Mouse (Mus musculus) heart, postnatal 0 days (tissue): Measurements from ENCODE around the gene Mrpl57. TPM values are rescaled to one million over a fixed set of nuclear protein-coding genes. Genes with fewer than 3 reads are reported as not detected.
"Not testable (repeated sequence)": the region's sequence is repeated elsewhere in the genome, so short reads cannot be mapped to it uniquely, and the experiment has no call there.

Source experiments
- ATAC-seq: fragments of 200-750 bp; cut with Nextera tagmentation; 2 replicates; pipeline ENCODE4 v1.8.0; 2017; ENCODE audit warnings: low read depth, moderate number of reproducible peaks, moderate library complexity; ENCODE audit not compliant: insufficient read depth
- DNase-seq: peaks from one replicate; pipeline ENCODE4 v3.0.0-alpha.2; 2016; ENCODE audit warnings: low spot score
- H3K27ac ChIP-seq: fragments of 300-500 bp; sonication (generic); 2 replicates; pipeline ENCODE4 v1.5.1; 2014; ENCODE audit warnings: low read depth, mild to moderate bottlenecking
- H3K27me3 ChIP-seq: fragments of 300-500 bp; sonication (generic); 2 replicates; pipeline ENCODE4 v1.6.1; 2014; ENCODE audit warnings: low read length, mixed read lengths; ENCODE audit not compliant: control insufficient read depth, insufficient read depth
- H3K36me3 ChIP-seq: fragments of 300-500 bp; sonication (generic); replicated peaks from 2 replicates; pipeline ENCODE4 v1.6.1; 2014; ENCODE audit warnings: low read length, mixed read lengths; ENCODE audit not compliant: control insufficient read depth, insufficient read depth
- H3K4me1 ChIP-seq: fragments of 300-500 bp; sonication (generic); 2 replicates; pipeline ENCODE4 v1.6.1; 2014; ENCODE audit warnings: antibody characterized with exemption; ENCODE audit not compliant: control insufficient read depth, insufficient read depth
- H3K4me2 ChIP-seq: fragments of 300-500 bp; sonication (generic); 2 replicates; pipeline ENCODE4 v1.6.1; 2014; ENCODE audit warnings: low read depth, mild to moderate bottlenecking, low read length, moderate library complexity
- H3K4me3 ChIP-seq: fragments of 300-500 bp; sonication (generic); 2 replicates; pipeline ENCODE4 v1.5.1; 2014; ENCODE audit warnings: low read depth, low read length
- H3K9ac ChIP-seq: fragments of 300-500 bp; sonication (generic); replicated peaks from 2 replicates; pipeline ENCODE4 v1.6.1; 2014; ENCODE audit warnings: low read depth, low read length, mixed read lengths
- H3K9me3 ChIP-seq: fragments of 300-500 bp; sonication (generic); replicated peaks from 2 replicates; pipeline ENCODE4 v1.6.1; 2016; ENCODE audit warnings: low read length; ENCODE audit not compliant: control insufficient read depth
- CTCF ChIP-seq: IDR thresholded peaks from 2 replicates; pipeline ENCODE4 v1.5.1; 2016; ENCODE audit warnings: antibody characterized with exemption, control low read depth, low read depth
- EP300 ChIP-seq: IDR thresholded peaks from 2 replicates; pipeline ENCODE4 v1.6.1; 2016; ENCODE audit warnings: antibody characterized with exemption, low read depth
- WGBS: fragments of 180-500 bp; shearing (Covaris S2); extraction: QIAGEN DNeasy Blood & Tissue Kit; methylation state at CpG from one replicate; pipeline ENCODE4 v1.1.7; 2014; 5-methylcytosine and 5-hydroxymethylcytosine counted together
- polyA plus RNA-seq: library from polyadenylated mRNA; unstranded; fragments of >200 nt; fragmentation: Nextera tagmentation; extraction: Ambion mirVana; gene quantifications from 2 replicates; pipeline ENCODE4 v1.2.1, GENCODE M21; 2015
- total RNA-seq: library from RNA; depleted of rRNA; stranded (reverse); fragments of >200 nt; gene quantifications from 2 replicates; pipeline ENCODE4 v1.2.3, GENCODE M21; 2014; ENCODE audit warnings: low replicate concordance

Mrpl57 gene
- total and polyA plus RNA-seq, 2 experiments from 2014 or later = 21.5 to 164 TPM

DNA sequence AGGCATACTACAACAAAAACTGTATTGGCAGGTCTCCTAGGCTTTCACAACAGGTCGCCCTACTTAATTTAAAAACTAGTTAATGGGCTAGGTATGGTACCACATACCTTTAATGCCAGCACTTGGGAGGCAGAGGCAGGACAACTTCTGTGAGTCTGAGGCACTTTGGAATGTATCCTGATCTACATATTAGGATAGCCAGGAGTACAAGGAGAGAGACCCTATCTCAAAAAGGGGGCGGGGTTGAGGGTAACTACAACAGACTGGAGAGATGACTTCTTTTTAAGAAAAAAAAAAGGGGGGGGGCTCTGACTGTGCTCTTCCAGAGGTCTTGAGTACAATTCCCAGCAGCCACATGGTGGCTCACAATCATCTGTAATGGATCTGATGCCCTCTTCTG is 22.6 kb downstream of the Mrpl57 start:
- H3K27me3 ChIP-seq = no peaks in the 10 kb centered on the region
- DNase-seq (no peak), ATAC-seq (no peak)
- no peak overlapping the region for H3K4me3 ChIP-seq
- no peaks in the 10 kb centered on the region for H3K4me1 ChIP-seq
- 94% methylated on average over 2 of the region's 2 CpGs for WGBS
- H3K36me3 ChIP-seq = peaks cover 35% of the 10 kb centered on the region
- H3K9ac ChIP-seq = no peak overlapping the region
- H3K27ac ChIP-seq = no peak overlapping the region
- TF ChIP-seq EP300 = no peak
- no peak for TF ChIP-seq CTCF
- no peaks in the 10 kb centered on the region for H3K9me3 ChIP-seq
- H3K4me2 ChIP-seq = no peak overlapping the region

GRCm38 (mm10) chr14:57850330-57850729 is 24.3 kb downstream of the Mrpl57 start:
- ATAC-seq = no peak
- peaks cover 25% of the 10 kb centered on the region for H3K36me3 ChIP-seq
- WGBS = 90% methylated on average over 3 of the region's 3 CpGs

DNA sequence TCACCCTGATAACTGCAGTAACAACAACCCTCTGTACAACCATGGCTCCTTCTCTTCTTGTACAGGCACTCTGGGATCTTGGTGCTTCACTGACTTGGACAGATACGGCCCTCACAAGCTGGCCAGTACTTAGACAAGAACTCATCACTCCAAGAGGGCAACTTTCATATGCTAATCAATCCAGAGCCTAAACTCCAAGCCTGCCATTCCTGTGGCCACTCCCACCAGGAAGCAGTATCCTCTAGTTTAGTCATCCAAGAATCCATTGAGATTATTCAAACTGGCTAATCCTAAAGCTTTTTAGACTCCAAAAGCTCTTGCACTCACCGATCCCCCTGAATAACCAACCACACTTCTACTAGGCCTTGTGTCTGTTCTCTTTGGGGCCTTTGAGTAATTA is 26.9 kb downstream of the Mrpl57 start:
- no peak overlapping the region for H3K4me3 ChIP-seq
- ATAC-seq (no peak), DNase-seq (no peak)
- WGBS = 88% methylated on average over 2 of the region's 2 CpGs
- H3K27me3 ChIP-seq = no peaks in the 10 kb centered on the region
- H3K36me3 ChIP-seq = peaks cover 14% of the 10 kb centered on the region
- H3K4me2 ChIP-seq = no peak overlapping the region
- H3K9ac ChIP-seq = no peak overlapping the region
- no peaks in the 10 kb centered on the region for H3K4me1 ChIP-seq
- no peaks in the 10 kb centered on the region for H3K9me3 ChIP-seq
- no peak overlapping the region for H3K27ac ChIP-seq
- TF ChIP-seq EP300 (no peak), CTCF (no peak)

More at GRCm38 (mm10) chr14:57850330-57850729, 24.3 kb downstream of the Mrpl57 start:
- H3K4me3 ChIP-seq = no peak overlapping the region
- no peaks in the 10 kb centered on the region for H3K4me1 ChIP-seq
- no peak overlapping the region for H3K9ac ChIP-seq
- no peak for TF ChIP-seq CTCF
- no peak for TF ChIP-seq EP300
- no peaks in the 10 kb centered on the region for H3K27me3 ChIP-seq
- H3K27ac ChIP-seq = no peak overlapping the region
- DNase-seq = no peak
- H3K4me2 ChIP-seq = no peak overlapping the region
- no peaks in the 10 kb centered on the region for H3K9me3 ChIP-seq

DNA sequence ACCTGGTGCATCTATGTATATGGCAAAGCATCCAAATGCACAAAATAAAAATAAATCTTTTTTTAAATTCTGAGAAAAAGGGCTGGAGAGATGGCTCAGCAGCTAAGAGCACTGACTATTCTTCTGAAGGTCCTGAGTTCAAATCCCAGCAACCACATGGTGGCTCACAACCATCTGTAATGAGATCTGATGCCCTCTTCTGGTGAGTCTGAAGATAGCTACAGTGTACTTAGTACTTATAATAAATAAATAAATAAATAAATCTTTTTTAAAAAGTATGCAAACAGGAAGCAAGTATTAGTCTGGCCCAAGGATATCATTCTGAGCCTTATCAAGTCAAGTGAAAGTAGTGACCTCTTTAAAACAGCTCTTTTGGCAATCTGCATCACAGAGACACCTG is 30.0 kb downstream of the Mrpl57 start:
- not testable (repeated sequence) for H3K4me2 ChIP-seq, H3K27me3 ChIP-seq, DNase-seq, ATAC-seq, H3K4me3 ChIP-seq, H3K9ac ChIP-seq, H3K9me3 ChIP-seq, H3K4me1 ChIP-seq, H3K27ac ChIP-seq
- H3K36me3 ChIP-seq = peaks cover 27% of the 10 kb centered on the region

GRCm38 (mm10) chr14:57858601-57859000 is 32.6 kb downstream of the Mrpl57 start:
- Histone ChIP-seq H3K27ac (no peak overlapping the region), H3K36me3 (peaks cover 27% of the 10 kb centered on the region), H3K27me3 (no peaks in the 10 kb centered on the region), H3K9ac (no peak overlapping the region), H3K4me1 (no peaks in the 10 kb centered on the region), H3K4me2 (no peak overlapping the region), H3K9me3 (no peaks in the 10 kb centered on the region), H3K4me3 (no peak overlapping the region)
- WGBS = 96% methylated on average over 2 of the region's 2 CpGs
- TF ChIP-seq EP300 (no peak), CTCF (no peak)
- no peak for ATAC-seq
- no peak for DNase-seq

DNA sequence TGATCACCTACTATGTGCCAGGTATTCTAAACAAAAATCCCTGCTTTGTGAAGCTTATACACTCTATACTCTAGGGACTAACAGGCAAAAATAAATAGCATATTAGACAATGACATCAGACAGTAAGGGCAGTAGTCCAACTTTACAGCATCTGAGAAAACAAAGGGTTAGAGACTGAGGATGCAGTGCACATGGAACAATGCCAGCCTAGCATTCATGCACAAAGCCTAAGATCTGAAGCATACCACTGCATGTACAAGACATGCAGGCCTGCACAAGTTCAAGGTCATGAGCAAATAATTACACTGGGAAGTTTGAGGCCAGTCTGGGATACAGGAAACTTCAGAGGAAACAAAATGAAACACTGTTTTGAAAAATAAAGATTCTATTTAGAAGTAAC is 33.5 kb downstream of the Mrpl57 start:
- Histone ChIP-seq H3K27me3 (no peaks in the 10 kb centered on the region), H3K4me3 (no peak overlapping the region), H3K4me2 (no peak overlapping the region), H3K36me3 (peaks cover 25% of the 10 kb centered on the region), H3K4me1 (no peaks in the 10 kb centered on the region), H3K27ac (no peak overlapping the region), H3K9me3 (no peaks in the 10 kb centered on the region), H3K9ac (no peak overlapping the region)
- peak; percentile 53; the same call in 1 of the 2 replicates for ATAC-seq
- DNase-seq = peak; percentile 57
- TF ChIP-seq EP300 (0 out of 2 replicates have a peak, but pooled peaks have one; percentile 51), CTCF (no peak)
